Mouse (Mus musculus): ENCODE results near the gene Foxe3. TPM values are rescaled to one million over a fixed set of nuclear protein-coding genes. Genes with fewer than 3 reads are reported as not detected.

Foxe3 gene
- polyA plus RNA-seq, 1 experiment from 2014 or later: not detected

- H3K4me1 ChIP-seq: peaks cover 18% of the 10 kb centered on the region
- no peak overlapping the region; the same call in 1 of the 2 replicates for H3K9ac ChIP-seq
- WGBS: 2% methylated on average over 35 of the region's 35 CpGs
- H3K27me3 ChIP-seq: peaks cover 97% of the 10 kb centered on the region
- no peak overlapping the region for H3K27ac ChIP-seq
- no peaks in the 10 kb centered on the region for H3K9me3 ChIP-seq
- no peak overlapping the region for H3K4me3 ChIP-seq (replicated peaks)
- H3K4me2 ChIP-seq: no peak overlapping the region
- no peak for ATAC-seq (ENCODE audit: low FRiP score)
- no peaks in the 10 kb centered on the region for H3K36me3 ChIP-seq (replicated peaks)
Observed at GRCm38 (mm10) chr4:114912705-114913593, 12.9 kb downstream of the Foxe3 start.

GRCm38 (mm10) chr4:114909602-114910484, 16.0 kb downstream of the Foxe3 start:
- Histone ChIP-seq H3K9ac (no peak overlapping the region), H3K4me2 (peak overlapping the region; percentile 61)

GRCm38 (mm10) chr4:114908829-114909601, 16.8 kb downstream of the Foxe3 start, which contains the start of gene Foxd2:
Foxd2 (minus strand) TSS chr4:114908873.
- ATAC-seq (ENCODE audit: low FRiP score): peak; percentile 91
- peaks cover 22% of the 10 kb centered on the region for H3K4me1 ChIP-seq
- peak within 1 kb of the TSS; percentile 51 for H3K4me3 ChIP-seq (replicated peaks)
- peak within 1 kb of the TSS; percentile 44 for H3K9ac ChIP-seq
- whole genome bisulfite sequencing: under 1% methylated on average over 52 of the region's 64 CpGs
- H3K27ac ChIP-seq: peak within 1 kb of the TSS; percentile 0; the same call in 1 of the 2 replicates
- H3K9me3 ChIP-seq: no peaks in the 10 kb centered on the region
- H3K4me2 ChIP-seq: peak within 1 kb of the TSS; percentile 61
- no peaks in the 10 kb centered on the region for H3K36me3 ChIP-seq (replicated peaks)
- H3K27me3 ChIP-seq: peaks cover 99% of the 10 kb centered on the region

More at GRCm38 (mm10) chr4:114909602-114910484, 16.0 kb downstream of the Foxe3 start:
- H3K9me3 ChIP-seq: no peaks in the 10 kb centered on the region
- H3K4me1 ChIP-seq: peaks cover 22% of the 10 kb centered on the region
- no peaks in the 10 kb centered on the region for H3K36me3 ChIP-seq (replicated peaks)
- H3K27me3 ChIP-seq: peaks cover 99% of the 10 kb centered on the region
- peak overlapping the region; percentile 51 for H3K4me3 ChIP-seq (replicated peaks)
- no peak overlapping the region for H3K27ac ChIP-seq
- WGBS: 1% methylated on average over 20 of the region's 20 CpGs
- ATAC-seq (ENCODE audit: low FRiP score): no peak

GRCm38 (mm10) chr4:114907951-114908828, 17.6 kb downstream of the Foxe3 start:
- peak overlapping the region; percentile 0; the same call in 1 of the 2 replicates for H3K27ac ChIP-seq
- H3K9ac ChIP-seq: peak overlapping the region; percentile 44
- no peak; the same call in none of the 2 replicates for ATAC-seq (ENCODE audit: low FRiP score)
- peak overlapping the region; percentile 61 for H3K4me2 ChIP-seq
- H3K4me3 ChIP-seq (replicated peaks): peak overlapping the region; percentile 51
- WGBS: under 1% methylated on average over 96 of the region's 103 CpGs
- H3K36me3 ChIP-seq (replicated peaks): no peaks in the 10 kb centered on the region
- peaks cover 22% of the 10 kb centered on the region for H3K4me1 ChIP-seq
- peaks cover 99% of the 10 kb centered on the region for H3K27me3 ChIP-seq
- H3K9me3 ChIP-seq: no peaks in the 10 kb centered on the region

GRCm38 (mm10) chr4:114907056-114907917, 18.5 kb downstream of the Foxe3 start:
- no peak for ATAC-seq (ENCODE audit: low FRiP score)
- peaks cover 31% of the 10 kb centered on the region for H3K4me1 ChIP-seq
- WGBS: under 1% methylated on average over 74 of the region's 74 CpGs
- H3K36me3 ChIP-seq (replicated peaks): no peaks in the 10 kb centered on the region
- peaks cover 99% of the 10 kb centered on the region for H3K27me3 ChIP-seq
- H3K9me3 ChIP-seq: no peaks in the 10 kb centered on the region
- H3K4me3 ChIP-seq (replicated peaks): peak overlapping the region; percentile 51
- peak overlapping the region; percentile 61 for H3K4me2 ChIP-seq
- peak overlapping the region; percentile 44 for H3K9ac ChIP-seq
- H3K27ac ChIP-seq: peak overlapping the region; percentile 0; the same call in 1 of the 2 replicates

- WGBS: 7% methylated on average over 10 of the region's 10 CpGs
Observed at GRCm38 (mm10) chr4:114905969-114906680, 19.7 kb downstream of the Foxe3 start.

GRCm38 (mm10) chr4:114905501-114905900, 20.3 kb downstream of the Foxe3 start:
- Histone ChIP-seq H3K4me2 (no peak overlapping the region), H3K4me3 (replicated peaks) (no peak overlapping the region)
- ATAC-seq (ENCODE audit: low FRiP score): no peak

More at GRCm38 (mm10) chr4:114905969-114906680, 19.7 kb downstream of the Foxe3 start:
- Histone ChIP-seq H3K27me3 (peaks cover 100% of the 10 kb centered on the region), H3K4me3 (replicated peaks) (0 out of 2 replicates have a peak overlapping the region, but pooled peaks have one; percentile 5), H3K4me1 (peaks cover 42% of the 10 kb centered on the region), H3K4me2 (no peak overlapping the region), H3K27ac (no peak overlapping the region), H3K9ac (no peak overlapping the region), H3K9me3 (no peaks in the 10 kb centered on the region), H3K36me3 (replicated peaks) (no peaks in the 10 kb centered on the region)
- no peak for ATAC-seq (ENCODE audit: low FRiP score)

GRCm38 (mm10) chr4:114903422-114903782, 22.4 kb downstream of the Foxe3 start:
- no peak overlapping the region for H3K4me3 ChIP-seq (replicated peaks)
- peaks cover 100% of the 10 kb centered on the region for H3K27me3 ChIP-seq
- H3K27ac ChIP-seq: no peak overlapping the region
- ATAC-seq (ENCODE audit: low FRiP score): no peak
- no peak overlapping the region for H3K9ac ChIP-seq
- H3K9me3 ChIP-seq: no peaks in the 10 kb centered on the region
- no peaks in the 10 kb centered on the region for H3K36me3 ChIP-seq (replicated peaks)
- H3K4me2 ChIP-seq: no peak overlapping the region
- WGBS: under 1% methylated on average over 11 of the region's 11 CpGs
- peaks cover 31% of the 10 kb centered on the region for H3K4me1 ChIP-seq

More at GRCm38 (mm10) chr4:114905501-114905900, 20.3 kb downstream of the Foxe3 start:
- Histone ChIP-seq H3K36me3 (replicated peaks) (no peaks in the 10 kb centered on the region), H3K9me3 (no peaks in the 10 kb centered on the region), H3K27me3 (peaks cover 100% of the 10 kb centered on the region), H3K27ac (no peak overlapping the region), H3K9ac (no peak overlapping the region), H3K4me1 (peaks cover 43% of the 10 kb centered on the region)
- WGBS: 32% methylated on average over 3 of the region's 3 CpGs

GRCm38 (mm10) chr4:114902641-114903421, 23.0 kb downstream of the Foxe3 start:
- H3K9ac ChIP-seq: no peak overlapping the region; the same call in 1 of the 2 replicates
- H3K4me1 ChIP-seq: peaks cover 25% of the 10 kb centered on the region
- no peaks in the 10 kb centered on the region for H3K9me3 ChIP-seq
- H3K36me3 ChIP-seq (replicated peaks): no peaks in the 10 kb centered on the region
- WGBS: under 1% methylated on average over 39 of the region's 39 CpGs
- peaks cover 100% of the 10 kb centered on the region for H3K27me3 ChIP-seq
- H3K4me3 ChIP-seq (replicated peaks): peak overlapping the region; percentile 33
- H3K27ac ChIP-seq: no peak overlapping the region
- ATAC-seq (ENCODE audit: low FRiP score): 0 out of 2 replicates have a peak, but pooled peaks have one; percentile 17
- peak overlapping the region; percentile 48 for H3K4me2 ChIP-seq

Data from forebrain, embryonic 12.5 days (tissue).